9 mouse cellular contexts compared by ENCODE assay signal in the genomic region with DNA sequence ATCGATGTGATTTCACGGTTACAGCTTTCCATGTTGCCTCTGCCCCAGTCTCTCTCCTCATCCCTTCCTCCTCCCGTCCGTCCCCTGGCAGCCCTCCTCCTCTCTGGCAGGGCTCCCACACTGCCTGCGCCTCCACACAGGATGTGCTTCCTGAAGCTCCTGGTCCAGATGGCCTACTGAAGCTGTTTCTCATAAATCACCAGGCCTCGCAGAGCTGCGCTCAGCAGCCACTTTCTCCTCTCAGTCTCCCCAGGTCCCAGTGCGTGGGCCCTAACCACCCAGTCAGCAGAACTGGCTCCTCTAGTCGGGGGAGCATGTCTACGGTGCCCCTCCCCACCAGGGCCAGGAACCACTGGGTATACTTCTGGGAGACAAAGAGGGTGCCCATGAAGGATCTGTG.
DNase-seq lines count a peak whose midpoint lies in the region; ATAC-seq and TF ChIP-seq lines count a peak whose summit lies in the region.
"Had no signal": no experiment of that assay in that cellular context is flagged by ENCODE, and none has a peak within 500 bp of the region (broad histone marks: within the 10 kb centered on the region; RNA-seq: fewer than 3 reads in every experiment).

No protein-coding gene starts in this region.

- ATAC-seq in lung, postnatal 0 days, result peak; percentile 60
- ATAC-seq in erythroid progenitor cell, adult 5-6 weeks (replicated peaks; ENCODE audit: low FRiP score, poor library complexity, severe bottlenecking), result no peak

- H3K27me3 ChIP-seq in lung, postnatal 0 days (replicated peaks; ENCODE audit: insufficient read depth, low read length), result no peaks in the 10 kb centered on the region
- H3K27me3 ChIP-seq: liver, embryonic 13.5 days had no signal

- no peak overlapping the region for H3K9ac ChIP-seq in lung, postnatal 0 days (replicated peaks; ENCODE audit: low read depth)
- H3K9ac ChIP-seq: liver, embryonic 13.5 days had no signal

- DNase-seq in MN1 (ENCODE audit: low spot score), result peak; percentile 85
- DNase-seq in adrenal gland, postnatal 25 days, result peak; percentile 67
- peak; percentile 81 to 91 for DNase-seq in frontal cortex, adult 2 months (ENCODE audit: extremely low spot score in 1 of 2, low spot score in 1 of 2)
- DNase-seq in heart, postnatal 14 days, result peak; percentile 81 to 86
- peak; percentile 89 for DNase-seq in layer of hippocampus, adult 9-11 months
- peak; percentile 44 for DNase-seq in lung, postnatal 0 days (ENCODE audit: low spot score)
- peak; percentile 89 for DNase-seq in telencephalon, adult 2 months (ENCODE audit: low read depth, low spot score)
- DNase-seq: liver, embryonic 13.5 days had no signal

- 33% methylated on average over 10 of the region's 10 CpGs for WGBS in lung, postnatal 0 days

- H3K4me2 ChIP-seq in lung, postnatal 0 days (replicated peaks; ENCODE audit: low read depth, low read length), result no peak overlapping the region
- H3K4me2 ChIP-seq: liver, embryonic 13.5 days had no signal

- no peak for TF ChIP-seq CTCF in lung, postnatal 0 days (IDR thresholded peaks at IDR 0.05)

- no peak for TF ChIP-seq EP300 in lung, postnatal 0 days (IDR thresholded peaks at IDR 0.05)

- H3K4me3 ChIP-seq in lung, postnatal 0 days (ENCODE audit: low read depth, low read length), result no peak overlapping the region
- H3K4me3 ChIP-seq: liver, embryonic 13.5 days had no signal

- intact Hi-C loops in heart, postnatal 14 days (cut with DNase I), result no loop called here

- H3K4me1 ChIP-seq in lung, postnatal 0 days (ENCODE audit: insufficient read depth, low read depth, low read length), result no peaks in the 10 kb centered on the region
- H3K4me1 ChIP-seq: liver, embryonic 13.5 days had no signal

- no peaks in the 10 kb centered on the region for H3K36me3 ChIP-seq in lung, postnatal 0 days (ENCODE audit: insufficient read depth, low read length)
- H3K36me3 ChIP-seq: liver, embryonic 13.5 days had no signal

- H3K27ac ChIP-seq in lung, postnatal 0 days (ENCODE audit: low read length), result no peak overlapping the region
- H3K27ac ChIP-seq: liver, embryonic 13.5 days had no signal

- no peaks in the 10 kb centered on the region for H3K9me3 ChIP-seq in lung, postnatal 0 days (ENCODE audit: low read length)
- H3K9me3 ChIP-seq: liver, embryonic 13.5 days had no signal
